Mouse (Mus musculus) limb, embryonic 14.5 days (tissue): ENCODE results near the gene Mctp1. TPM values are rescaled to one million over a fixed set of nuclear protein-coding genes. Genes with fewer than 3 reads are reported as not detected.

Experiments
- ATAC-seq: fragments of 200-750 bp; cut with Nextera tagmentation; 2 replicates; pipeline ENCODE4 v1.8.0; 2017; ENCODE audit warnings: low read depth, moderate number of reproducible peaks, moderate TSS enrichment; ENCODE audit not compliant: low FRiP score
- DNase-seq: peaks from one replicate; pipeline ENCODE4 v3.0.0-alpha.2; 2015; ENCODE audit warnings: low spot score
- H3K27ac ChIP-seq: fragments of 300-500 bp; sonication (generic); replicated peaks from 2 replicates; pipeline ENCODE4 v1.5.1; 2014; ENCODE audit warnings: low read depth, mild to moderate bottlenecking, low read length, moderate library complexity, mixed read lengths
- H3K27me3 ChIP-seq: fragments of 300-500 bp; sonication (generic); 2 replicates; pipeline ENCODE4 v1.6.1; 2014; ENCODE audit warnings: low read length, mixed read lengths; ENCODE audit not compliant: control insufficient read depth, insufficient read depth
- H3K36me3 ChIP-seq: fragments of 300-500 bp; sonication (generic); 2 replicates; pipeline ENCODE4 v1.6.1; 2014; ENCODE audit warnings: mild to moderate bottlenecking, low read length, moderate library complexity, mixed read lengths; ENCODE audit not compliant: control insufficient read depth, insufficient read depth
- H3K4me1 ChIP-seq: fragments of 300-500 bp; sonication (generic); 2 replicates; pipeline ENCODE4 v1.6.1; 2014; ENCODE audit warnings: antibody characterized with exemption, low read length, mixed read lengths; ENCODE audit not compliant: control insufficient read depth, insufficient read depth
- H3K4me2 ChIP-seq: fragments of 300-500 bp; sonication (generic); replicated peaks from 2 replicates; pipeline ENCODE4 v1.6.1; 2014; ENCODE audit warnings: low read depth, mild to moderate bottlenecking, low read length, moderate library complexity; ENCODE audit not compliant: severe bottlenecking
- H3K4me3 ChIP-seq: fragments of 300-500 bp; sonication (generic); replicated peaks from 2 replicates; pipeline ENCODE4 v1.5.1; 2014; ENCODE audit warnings: low read length
- H3K9ac ChIP-seq: fragments of 300-500 bp; sonication (generic); 2 replicates; pipeline ENCODE4 v1.6.1; 2014; ENCODE audit warnings: mild to moderate bottlenecking, low read depth, low read length, moderate library complexity; ENCODE audit not compliant: severe bottlenecking
- H3K9me3 ChIP-seq: fragments of 300-500 bp; sonication (generic); 2 replicates; pipeline ENCODE4 v1.6.1; 2016; ENCODE audit warnings: low read length; ENCODE audit not compliant: control insufficient read depth
- POLR2A ChIP-seq: fragments of 200-500 bp; IDR thresholded peaks from 2 replicates; pipeline ENCODE4 v1.8.0; 2012; ENCODE audit warnings: inconsistent platforms, mild to moderate bottlenecking, moderate library complexity, borderline replicate concordance; ENCODE audit not compliant: insufficient read depth, insufficient read length; ENCODE audit errors: extremely low read depth
- WGBS: fragments of 180-500 bp; shearing (Covaris S2); extraction: QIAGEN DNeasy Blood & Tissue Kit; methylation state at CpG from one replicate; pipeline ENCODE4 v1.1.7; 2014; 5-methylcytosine and 5-hydroxymethylcytosine counted together
- polyA plus RNA-seq, 2 experiments: library from polyadenylated mRNA; depleted of rRNA in 1 of 2; stranded (reverse) in 1 of 2; unstranded in 1 of 2; fragments of >200 nt; fragmentation: Nextera tagmentation in 1 of 2; extraction: Ambion mirVana in 1 of 2; gene quantifications; 2 replicates each; pipeline versions ENCODE4 v1.2.1 to v1.2.3; 2012 to 2014

Mctp1 gene
- polyA plus RNA-seq, 2 experiments: 0.44 to 0.59 TPM

- Histone ChIP-seq H3K4me3 (no peak overlapping the region), H3K9me3 (no peaks in the 10 kb centered on the region), H3K4me2 (no peak overlapping the region), H3K36me3 (no peaks in the 10 kb centered on the region), H3K27ac (no peak overlapping the region), H3K27me3 (no peaks in the 10 kb centered on the region), H3K4me1 (no peaks in the 10 kb centered on the region), H3K9ac (no peak overlapping the region)
- TF ChIP-seq POLR2A: no peak
- whole genome bisulfite sequencing: 66% methylated on average over 6 of the region's 6 CpGs
- DNase-seq (no peak), ATAC-seq (no peak)
Measured at GRCm38 (mm10) chr13:76803799-76804198, 419.5 kb downstream of the Mctp1 start.

DNA sequence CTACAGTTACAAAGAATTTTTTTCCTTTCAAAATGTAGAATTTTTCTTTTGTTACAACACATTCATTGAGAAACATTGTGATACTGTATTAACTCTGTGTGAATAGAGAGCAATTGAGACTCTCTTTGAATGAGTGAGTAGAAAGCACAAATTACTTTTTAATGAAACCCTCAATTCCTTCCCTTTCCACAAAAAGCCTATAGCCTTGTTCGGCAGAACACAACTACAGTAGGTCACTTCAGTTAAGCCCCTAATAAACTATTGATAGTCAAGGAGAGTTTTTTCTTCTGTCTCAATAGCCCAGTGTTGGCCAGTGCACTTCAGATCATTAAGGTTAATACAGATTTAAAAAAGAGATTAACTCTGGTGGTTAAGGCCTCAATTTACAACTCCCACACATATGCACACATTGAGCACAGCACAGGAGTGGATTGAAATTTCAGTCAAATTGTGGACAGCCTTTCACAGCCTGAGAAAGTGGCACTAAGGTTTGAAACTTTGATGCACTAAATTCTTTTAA lies 424.6 kb downstream of the Mctp1 start:
- no peak for DNase-seq
- Histone ChIP-seq H3K4me3 (no peak overlapping the region), H3K4me2 (no peak overlapping the region), H3K4me1 (no peaks in the 10 kb centered on the region), H3K9me3 (no peaks in the 10 kb centered on the region), H3K36me3 (no peaks in the 10 kb centered on the region), H3K9ac (no peak overlapping the region), H3K27ac (no peak overlapping the region), H3K27me3 (no peaks in the 10 kb centered on the region)
- TF ChIP-seq POLR2A: no peak
- WGBS: 35% methylated on average over 1 of the region's 1 CpGs
- ATAC-seq: no peak

DNA sequence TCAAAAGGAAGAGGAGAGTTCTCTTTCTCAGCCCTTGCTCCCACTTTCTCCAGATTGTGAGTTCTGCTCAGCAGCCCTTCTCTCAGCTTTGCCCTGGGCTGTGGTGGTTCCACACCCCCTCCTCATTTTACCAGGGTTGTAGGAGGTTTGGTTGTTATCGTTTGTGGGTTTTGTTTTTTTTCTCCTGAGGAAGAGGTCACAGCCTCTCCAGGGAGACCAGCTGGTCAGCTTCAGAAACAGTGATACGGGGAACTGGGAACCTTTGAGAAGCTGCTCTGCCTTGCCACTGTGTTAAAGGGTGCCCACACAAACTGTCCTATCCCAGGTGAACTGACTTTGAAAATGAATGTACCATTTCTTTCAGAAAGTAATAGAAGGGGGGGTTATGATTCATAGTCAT lies 425.5 kb downstream of the Mctp1 start:
- WGBS: 17% methylated on average over 2 of the region's 2 CpGs
- Histone ChIP-seq H3K4me2 (no peak overlapping the region), H3K4me1 (no peaks in the 10 kb centered on the region), H3K4me3 (no peak overlapping the region), H3K9me3 (no peaks in the 10 kb centered on the region), H3K9ac (no peak overlapping the region), H3K27me3 (no peaks in the 10 kb centered on the region), H3K36me3 (no peaks in the 10 kb centered on the region), H3K27ac (no peak overlapping the region)
- no peak for ATAC-seq
- TF ChIP-seq POLR2A: no peak
- DNase-seq: no peak

- Histone ChIP-seq H3K9ac (no peak overlapping the region), H3K4me2 (no peak overlapping the region), H3K27me3 (no peaks in the 10 kb centered on the region), H3K36me3 (no peaks in the 10 kb centered on the region), H3K27ac (no peak overlapping the region), H3K4me3 (no peak overlapping the region), H3K4me1 (no peaks in the 10 kb centered on the region), H3K9me3 (no peaks in the 10 kb centered on the region)
- WGBS: 15% methylated on average over 7 of the region's 7 CpGs
- ATAC-seq (no peak), DNase-seq (no peak)
- no peak for TF ChIP-seq POLR2A
Measured at GRCm38 (mm10) chr13:76810496-76810939, 426.2 kb downstream of the Mctp1 start.

DNA sequence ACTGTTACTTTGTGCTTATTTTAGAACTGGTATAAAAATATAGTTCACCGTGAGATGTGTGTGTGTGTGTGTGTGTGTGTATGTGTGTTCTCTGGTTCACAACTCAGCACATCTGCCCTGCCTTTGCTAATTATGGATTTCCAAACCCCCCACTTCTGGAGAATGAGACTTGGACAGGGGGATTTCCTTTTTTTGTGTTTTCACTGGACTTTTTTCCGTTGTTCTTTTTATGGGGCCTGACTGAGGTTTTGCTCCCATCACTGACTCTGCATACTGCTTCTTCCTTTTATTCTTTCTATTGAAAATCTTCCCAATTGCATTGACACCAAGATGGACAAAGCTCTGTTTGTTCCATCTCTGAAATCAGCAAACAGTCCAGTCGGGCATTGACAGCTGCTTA lies 438.7 kb downstream of the Mctp1 start:
- Histone ChIP-seq H3K9me3 (no peaks in the 10 kb centered on the region), H3K4me2 (no peak overlapping the region), H3K27ac (no peak overlapping the region), H3K27me3 (no peaks in the 10 kb centered on the region), H3K36me3 (no peaks in the 10 kb centered on the region), H3K9ac (no peak overlapping the region), H3K4me1 (peaks cover 3% of the 10 kb centered on the region; the same call in 1 of the 2 replicates), H3K4me3 (no peak overlapping the region)
- DNase-seq (no peak), ATAC-seq (no peak)
- WGBS: 53% methylated on average over 3 of the region's 3 CpGs
- TF ChIP-seq POLR2A: no peak
